Mouse (Mus musculus): ENCODE results near the gene Vmn1r107.
"Not testable (repeated sequence)": the region's sequence is repeated elsewhere in the genome, so short reads cannot be mapped to it uniquely, and the experiment has no call there.

Gene Vmn1r107

DNA sequence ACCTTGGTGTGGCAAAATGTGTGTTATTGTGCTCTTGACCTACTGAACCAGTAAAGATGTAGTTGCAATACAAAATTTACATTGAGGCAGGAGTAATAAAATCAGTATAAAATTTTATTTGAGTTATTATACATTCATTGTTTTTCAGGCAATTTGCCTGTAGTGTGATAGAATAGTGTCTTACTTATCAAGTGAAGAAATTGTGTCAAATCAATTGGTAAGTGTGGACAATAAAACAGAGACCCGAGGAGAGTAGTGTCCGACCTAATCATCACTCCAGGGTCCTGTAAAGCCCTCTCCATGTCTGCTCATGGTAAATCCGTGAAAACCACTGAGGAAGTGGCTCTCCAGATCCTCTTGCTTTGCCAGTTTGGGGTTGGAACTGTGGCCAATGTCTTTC lies at the start of gene Vmn1r107:
TSS of gene Vmn1r107 (plus strand) at position 301 of the 400 bp plus-strand sequence.
- not testable (repeated sequence) for DNase-seq

DNA sequence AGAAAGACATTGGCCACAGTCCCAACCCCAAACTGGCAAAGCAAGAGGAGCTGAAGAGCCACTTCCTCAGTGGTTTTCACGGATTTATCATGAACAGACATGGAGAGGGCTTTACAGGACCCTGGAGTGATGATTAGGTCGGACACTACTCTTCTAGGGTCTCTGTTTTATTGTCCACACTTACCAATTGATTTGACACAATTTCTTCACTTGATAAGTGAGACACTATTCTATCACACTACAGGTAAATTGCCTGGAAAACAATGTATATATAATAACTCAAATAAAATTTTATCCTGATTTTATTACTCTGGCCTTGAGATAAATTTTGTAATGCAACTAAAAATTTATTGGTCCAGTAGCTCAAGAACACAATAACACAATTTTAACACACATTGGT lies 34.4 kb downstream of the Vmn1r107 start, which contains the start of gene Vmn1r111:
TSS of gene Vmn1r111 (minus strand) at position 101 of the 400 bp plus-strand sequence.
- DNase-seq: not testable (repeated sequence)
